Mouse (Mus musculus) C2C12 (cell line): Measurements from ENCODE around the gene Iqch. TPM values are rescaled to one million over a fixed set of nuclear protein-coding genes. Genes with fewer than 3 reads are reported as not detected.

ENCODE experiments used
- H3K27me3 ChIP-seq: one replicate; pipeline ENCODE4 v1.6.1; 2011; ENCODE audit not compliant: control insufficient read depth, insufficient read depth, insufficient read length
- H3K36me3 ChIP-seq: one replicate; pipeline ENCODE4 v1.6.1; 2011; ENCODE audit not compliant: control insufficient read depth, insufficient read depth
- H3K4me3 ChIP-seq: one replicate; pipeline ENCODE4 v1.5.1; 2011; ENCODE audit warnings: mild to moderate bottlenecking, control low read depth; ENCODE audit not compliant: poor library complexity, insufficient read depth, severe bottlenecking
- H3K79me2 ChIP-seq: one replicate; pipeline ENCODE4 v1.6.1; 2011; ENCODE audit not compliant: control insufficient read depth, insufficient read depth
- H3K79me3 ChIP-seq: one replicate; pipeline ENCODE4 v1.6.1; 2011; ENCODE audit warnings: low read depth, control low read depth
- H3ac ChIP-seq: one replicate; pipeline ENCODE3; 2011; ENCODE audit warnings: low read depth; ENCODE audit not compliant: control insufficient read depth, insufficient read length
- CEBPB ChIP-seq: IDR thresholded peaks from one replicate; pipeline ENCODE4 v1.6.1; 2011; ENCODE audit warnings: low read depth, mild to moderate bottlenecking, control low read depth, moderate library complexity
- CTCF ChIP-seq: IDR thresholded peaks from one replicate; pipeline ENCODE4 v1.5.1; 2011; ENCODE audit not compliant: control insufficient read depth, insufficient read depth, insufficient read length
- FOSL1 ChIP-seq: IDR thresholded peaks from one replicate; pipeline ENCODE4 v1.8.0; 2011; ENCODE audit warnings: mild to moderate bottlenecking, low read length; ENCODE audit not compliant: poor library complexity, insufficient read depth, severe bottlenecking
- MAX ChIP-seq: IDR thresholded peaks from one replicate; pipeline ENCODE4 v1.6.1; 2011; ENCODE audit warnings: mild to moderate bottlenecking, control low read depth
- MYOD1 ChIP-seq: IDR thresholded peaks from one replicate; pipeline ENCODE4 v1.6.1; 2011; ENCODE audit warnings: low read depth; ENCODE audit not compliant: control insufficient read depth, insufficient read length
- MYOG ChIP-seq: IDR thresholded peaks from one replicate; pipeline ENCODE4 v1.6.1; 2011; ENCODE audit not compliant: control insufficient read depth, insufficient read length; ENCODE audit errors: extremely low read depth
- USF1 ChIP-seq: IDR thresholded peaks from one replicate; pipeline ENCODE4 v1.6.1; 2011; ENCODE audit warnings: low read depth, mild to moderate bottlenecking, control low read depth, moderate library complexity
- polyA plus RNA-seq: library from polyadenylated mRNA; unstranded; fragments of >200 nt; fragmentation: generic; extraction: Trizol; gene quantifications from one replicate; pipeline ENCODE4 v1.2.1, GENCODE M21; 2012; ENCODE audit warnings: missing spikeins

Gene Iqch
- polyA plus RNA-seq, 1 experiment, result not detected

- Histone ChIP-seq H3K4me3 (no peak overlapping the region), H3K79me2 (no peaks in the 10 kb centered on the region), H3ac (no peak overlapping the region), H3K79me3 (no peaks in the 10 kb centered on the region), H3K36me3 (no peaks in the 10 kb centered on the region), H3K27me3 (no peaks in the 10 kb centered on the region)
- no peak for TF ChIP-seq MAX
- TF ChIP-seq MYOD1, result no peak
- TF ChIP-seq USF1, result no peak
These were observed 64.8 kb downstream of the Iqch start for GRCm38 (mm10) chr9:63537489-63537888.

GRCm38 (mm10) chr9:63535042-63535441, 67.3 kb downstream of the Iqch start:
- Histone ChIP-seq H3K79me2 (no peaks in the 10 kb centered on the region), H3K79me3 (no peaks in the 10 kb centered on the region), H3K27me3 (no peaks in the 10 kb centered on the region), H3K4me3 (no peak overlapping the region), H3ac (no peak overlapping the region), H3K36me3 (no peaks in the 10 kb centered on the region)
- TF ChIP-seq MAX (no peak), MYOG (no peak), USF1 (no peak), CEBPB (no peak), CTCF (no peak), FOSL1 (no peak), MYOD1 (no peak)

GRCm38 (mm10) chr9:63534371-63534780, 67.9 kb downstream of the Iqch start:
- Histone ChIP-seq H3K79me3 (no peaks in the 10 kb centered on the region), H3K27me3 (peaks cover 1% of the 10 kb centered on the region), H3ac (no peak overlapping the region), H3K4me3 (no peak overlapping the region), H3K36me3 (no peaks in the 10 kb centered on the region), H3K79me2 (no peaks in the 10 kb centered on the region)
- no peak for TF ChIP-seq MAX
- no peak for TF ChIP-seq FOSL1

GRCm38 (mm10) chr9:63532966-63533711, 69.2 kb downstream of the Iqch start:
- Histone ChIP-seq H3K27me3 (peaks cover 3% of the 10 kb centered on the region), H3K79me3 (no peaks in the 10 kb centered on the region), H3K79me2 (no peaks in the 10 kb centered on the region), H3ac (no peak overlapping the region), H3K36me3 (no peaks in the 10 kb centered on the region), H3K4me3 (no peak overlapping the region)
- TF ChIP-seq CTCF (no peak), USF1 (no peak), MYOG (no peak), FOSL1 (no peak), MAX (no peak), MYOD1 (no peak), CEBPB (no peak)

- no peak overlapping the region for H3ac ChIP-seq
- H3K36me3 ChIP-seq, result no peaks in the 10 kb centered on the region
These were observed 78.4 kb downstream of the Iqch start for GRCm38 (mm10) chr9:63523937-63524253.

GRCm38 (mm10) chr9:63523251-63523936, 78.9 kb downstream of the Iqch start:
- Histone ChIP-seq H3ac (no peak overlapping the region), H3K4me3 (no peak overlapping the region), H3K79me3 (no peaks in the 10 kb centered on the region), H3K79me2 (no peaks in the 10 kb centered on the region), H3K36me3 (no peaks in the 10 kb centered on the region), H3K27me3 (peaks cover 4% of the 10 kb centered on the region)
- TF ChIP-seq MYOG (no peak), MAX (no peak), CTCF (no peak), CEBPB (no peak), FOSL1 (no peak), MYOD1 (no peak), USF1 (no peak)

More at GRCm38 (mm10) chr9:63523937-63524253, 78.4 kb downstream of the Iqch start:
- no peaks in the 10 kb centered on the region for H3K79me2 ChIP-seq
- H3K79me3 ChIP-seq, result no peaks in the 10 kb centered on the region
- H3K4me3 ChIP-seq, result no peak overlapping the region
- TF ChIP-seq MYOG (no peak), FOSL1 (no peak), USF1 (no peak), CEBPB (no peak), CTCF (no peak), MAX (no peak), MYOD1 (no peak)
- peaks cover 4% of the 10 kb centered on the region for H3K27me3 ChIP-seq
